ENCODE assay signal across 21 mouse cellular contexts in genomic region chr4:134861884-134862283, GRCm38 (mm10). TPM values are rescaled to one million over a fixed set of nuclear protein-coding genes. Genes with fewer than 3 reads are reported as not detected.
DNase-seq lines count a peak whose midpoint lies in the region; ATAC-seq lines count a peak whose summit lies in the region.
"Had no signal": no experiment of that assay in that cellular context is flagged by ENCODE, and none has a peak within 500 bp of the region (broad histone marks: within the 10 kb centered on the region; RNA-seq: fewer than 3 reads in every experiment).

No protein-coding gene starts in this region.

- WGBS in liver, embryonic 15.5 days (ENCODE audit: insufficient replicate concordance): 69% methylated on average over 6 of the region's 6 CpGs
- 77% methylated on average over 6 of the region's 6 CpGs for WGBS in liver, embryonic 11.5 days
- 87% methylated on average over 6 of the region's 6 CpGs for WGBS in forebrain, embryonic 10.5 days

- H3K4me1 ChIP-seq in liver, embryonic 15.5 days (replicated peaks): peaks cover 37% of the 10 kb centered on the region
- peaks cover 4% of the 10 kb centered on the region; the same call in 1 of the 2 replicates for H3K4me1 ChIP-seq in liver, embryonic 11.5 days (replicated peaks; ENCODE audit: control insufficient read depth, insufficient read depth, low read length)
- H3K4me1 ChIP-seq in forebrain, embryonic 10.5 days: 0 out of 2 replicates have a peak, but pooled peaks cover under 1% of the 10 kb centered on the region
- H3K4me1 ChIP-seq: limb, embryonic 12.5 days; midbrain, embryonic 12.5 days had no signal

- no peak for DNase-seq in liver, embryonic 11.5 days (ENCODE audit: low spot score)
- DNase-seq in kidney, adult 9 months: peak; percentile 42
- peak; percentile 34 for DNase-seq in kidney, postnatal 10 days
- no peak for DNase-seq in forebrain, embryonic 10.5 days (ENCODE audit: extremely low spot score, low spot score)
- DNase-seq in cerebellum, postnatal 14 days: no peak
- DNase-seq: adrenal gland, postnatal 25 days; B cell, adult 2 months; cerebellum, adult 18-20 months; cerebellum, postnatal 10 days; gastrocnemius, postnatal 25 days; heart, adult 11 months; layer of hippocampus, adult 9-11 months; lung, postnatal 36 days had no signal

- H3K9ac ChIP-seq in liver, embryonic 15.5 days: no peak overlapping the region
- H3K9ac ChIP-seq in liver, embryonic 11.5 days (ENCODE audit: low read depth, low read length): no peak overlapping the region
- H3K9ac ChIP-seq: heart, embryonic 15.5 days; limb, embryonic 12.5 days; midbrain, embryonic 12.5 days had no signal

- ATAC-seq in liver, embryonic 15.5 days (ENCODE audit: insufficient read depth): no peak
- no peak for ATAC-seq in liver, embryonic 11.5 days (replicated peaks; ENCODE audit: low FRiP score)
- ATAC-seq: forebrain, embryonic 14.5 days; hindbrain, embryonic 16.5 days had no signal

- H3K4me2 ChIP-seq in liver, embryonic 15.5 days: no peak overlapping the region
- no peak overlapping the region for H3K4me2 ChIP-seq in liver, embryonic 11.5 days
- H3K4me2 ChIP-seq: heart, embryonic 15.5 days; limb, embryonic 12.5 days; midbrain, embryonic 12.5 days had no signal

- H3K9me3 ChIP-seq in liver, embryonic 15.5 days (replicated peaks): no peaks in the 10 kb centered on the region
- H3K9me3 ChIP-seq in liver, embryonic 11.5 days (ENCODE audit: control insufficient read depth, low read length): no peaks in the 10 kb centered on the region
- no peaks in the 10 kb centered on the region for H3K9me3 ChIP-seq in forebrain, embryonic 10.5 days
- H3K9me3 ChIP-seq: heart, embryonic 10.5 days; heart, embryonic 15.5 days; limb, embryonic 12.5 days; midbrain, embryonic 12.5 days had no signal

- peak overlapping the region; percentile 99 for H3K27ac ChIP-seq in liver, embryonic 15.5 days (replicated peaks)
- H3K27ac ChIP-seq in liver, embryonic 11.5 days (ENCODE audit: low read depth, low read length): no peak overlapping the region
- no peak overlapping the region for H3K27ac ChIP-seq in forebrain, embryonic 10.5 days
- H3K27ac ChIP-seq: heart, embryonic 10.5 days; heart, embryonic 15.5 days; limb, embryonic 12.5 days; midbrain, embryonic 12.5 days had no signal

- H3K4me3 ChIP-seq in liver, embryonic 15.5 days (replicated peaks): no peak overlapping the region
- H3K4me3 ChIP-seq in liver, embryonic 11.5 days (ENCODE audit: low read depth, low read length): no peak overlapping the region
- no peak overlapping the region for H3K4me3 ChIP-seq in forebrain, embryonic 10.5 days
- H3K4me3 ChIP-seq: heart, embryonic 10.5 days; heart, embryonic 15.5 days; limb, embryonic 12.5 days; midbrain, embryonic 12.5 days had no signal

- H3K27me3 ChIP-seq in liver, embryonic 15.5 days: 0 out of 2 replicates have a peak, but pooled peaks cover 1% of the 10 kb centered on the region
- no peaks in the 10 kb centered on the region for H3K27me3 ChIP-seq in liver, embryonic 11.5 days (replicated peaks; ENCODE audit: control insufficient read depth, insufficient read depth, low read length)
- H3K27me3 ChIP-seq in forebrain, embryonic 10.5 days (ENCODE audit: poor library complexity, severe bottlenecking): peaks cover 4% of the 10 kb centered on the region
- H3K27me3 ChIP-seq: heart, embryonic 15.5 days had no signal

- H3K36me3 ChIP-seq in liver, embryonic 15.5 days (replicated peaks): peaks cover 12% of the 10 kb centered on the region
- no peaks in the 10 kb centered on the region for H3K36me3 ChIP-seq in liver, embryonic 11.5 days (ENCODE audit: control insufficient read depth, insufficient read depth, low read length)
- H3K36me3 ChIP-seq in forebrain, embryonic 10.5 days (replicated peaks): no peaks in the 10 kb centered on the region
- H3K36me3 ChIP-seq: heart, embryonic 10.5 days; heart, embryonic 15.5 days; limb, embryonic 12.5 days; midbrain, embryonic 12.5 days had no signal

RNA-seq across cellular contexts. Expression of gene Rhd, which starts 2.5 kb away (rescaled TPM):
- 587 and 603 TPM in 2 replicates for polyA plus RNA-seq in liver, embryonic 15.5 days (2015; fragmentation: Nextera tagmentation; extraction: Ambion mirVana)
- polyA plus RNA-seq in liver, embryonic 11.5 days (2014; fragmentation: Nextera tagmentation; extraction: Ambion mirVana): 213 and 235 TPM in 2 replicates
- 10.6 and 14.5 TPM in 2 replicates for polyA plus RNA-seq in forebrain, embryonic 10.5 days (2016; fragmentation: Nextera tagmentation; extraction: Ambion mirVana)
- polyA plus RNA-seq: small intestine, adult 2 months had no signal

RNA-seq across cellular contexts. Expression of gene Maco1, which starts 8.7 kb away (rescaled TPM):
- polyA plus RNA-seq in liver, embryonic 15.5 days (2015; fragmentation: Nextera tagmentation; extraction: Ambion mirVana): 16.0 and 17.3 TPM in 2 replicates
- 26.3 and 28.3 TPM in 2 replicates for polyA plus RNA-seq in liver, embryonic 11.5 days (2014; fragmentation: Nextera tagmentation; extraction: Ambion mirVana)
- polyA plus RNA-seq in forebrain, embryonic 10.5 days (2016; fragmentation: Nextera tagmentation; extraction: Ambion mirVana): 33.0 and 35.0 TPM in 2 replicates

RNA-seq across cellular contexts. Expression of gene Tmem50a, which starts 52.9 kb away (rescaled TPM):
- polyA plus RNA-seq in liver, embryonic 15.5 days (2015; fragmentation: Nextera tagmentation; extraction: Ambion mirVana): 70.6 and 79.4 TPM in 2 replicates
- 129 and 131 TPM in 2 replicates for polyA plus RNA-seq in liver, embryonic 11.5 days (2014; fragmentation: Nextera tagmentation; extraction: Ambion mirVana)
- polyA plus RNA-seq in forebrain, embryonic 10.5 days (2016; fragmentation: Nextera tagmentation; extraction: Ambion mirVana): 107 and 112 TPM in 2 replicates

Comparison
In these comparisons a context has a peak if more than half of its experiments do, and no peak if none do; other contexts are left out.
1. DNase-seq: peak in kidney, adult 9 months (single experiment) and kidney, postnatal 10 days (single experiment); none in liver, embryonic 11.5 days (single experiment), forebrain, embryonic 10.5 days (single experiment) and cerebellum, postnatal 14 days (0 of 2).
2. RNA of gene Rhd, which starts 2.5 kb away (polyA plus RNA-seq): 587 to 603 TPM in liver, embryonic 15.5 days and 213 to 235 TPM in liver, embryonic 11.5 days; 10.6 to 14.5 TPM in forebrain, embryonic 10.5 days; every median in the first group is over 10 times any median in the second.